Mouse (Mus musculus) ovary, postnatal 36 days (tissue): ENCODE results near the gene Fancb.

Source experiments
- DNase-seq: peaks from one replicate; pipeline ENCODE4 v3.0.0; 2022; ENCODE audit warnings: low spot score, mixed read lengths

Gene Fancb

GRCm38 (mm10) chrX:164980193-164980775 is at the start of gene Fancb, which contains the start of gene Mospd2:
Fancb (plus strand) TSS chrX:164980592.
Mospd2 (minus strand) TSS chrX:164980375.
- peak; percentile 85 for DNase-seq

- DNase-seq: no peak
These were observed 38.9 kb upstream of the Fancb start for GRCm38 (mm10) chrX:164941540-164941939.

GRCm38 (mm10) chrX:164951858-164952576 is 28.4 kb upstream of the Fancb start:
- DNase-seq: no peak

GRCm38 (mm10) chrX:164952601-164953375 is 27.6 kb upstream of the Fancb start:
- no peak for DNase-seq

GRCm38 (mm10) chrX:164965750-164966448 is 14.5 kb upstream of the Fancb start:
- no peak for DNase-seq

GRCm38 (mm10) chrX:164971206-164971605 is 9.2 kb upstream of the Fancb start:
- DNase-seq: no peak

- no peak for DNase-seq
These were observed 1.5 kb upstream of the Fancb start for GRCm38 (mm10) chrX:164978866-164979265.

GRCm38 (mm10) chrX:165003141-165003540 is 22.7 kb downstream of the Fancb start:
- DNase-seq: no peak

- no peak for DNase-seq
These were observed 24.5 kb downstream of the Fancb start, which contains the start of gene Gm17604 for GRCm38 (mm10) chrX:165004779-165005324. Gm17604 (minus strand) TSS chrX:165004829.
